ENCODE assay signal across 8 mouse cellular contexts in genomic region chr3:121813834-121814233, GRCm38 (mm10). TPM values are rescaled to one million over a fixed set of nuclear protein-coding genes. Genes with fewer than 3 reads are reported as not detected.
DNase-seq lines count a peak whose midpoint lies in the region; ATAC-seq and TF ChIP-seq lines count a peak whose summit lies in the region.

No protein-coding gene starts in this region.

- 65% methylated on average over 5 of the region's 5 CpGs for WGBS in kidney, embryonic 16.5 days
- WGBS in embryonic facial prominence, embryonic 10.5 days = 77% methylated on average over 5 of the region's 5 CpGs
- WGBS in intestine, embryonic 14.5 days = 59% methylated on average over 5 of the region's 5 CpGs
- WGBS in midbrain, postnatal 0 days = 67% methylated on average over 5 of the region's 5 CpGs

- H3K36me3 ChIP-seq in kidney, embryonic 16.5 days (ENCODE audit: insufficient read depth, low read length) = no peaks in the 10 kb centered on the region
- no peaks in the 10 kb centered on the region for H3K36me3 ChIP-seq in embryonic facial prominence, embryonic 10.5 days (replicated peaks)
- no peaks in the 10 kb centered on the region for H3K36me3 ChIP-seq in intestine, embryonic 14.5 days (ENCODE audit: control insufficient read depth, insufficient read depth, low read length)
- no peaks in the 10 kb centered on the region for H3K36me3 ChIP-seq in midbrain, postnatal 0 days (ENCODE audit: insufficient read depth, low read length)

- H3K27me3 ChIP-seq in kidney, embryonic 16.5 days (ENCODE audit: insufficient read depth, low read length) = no peaks in the 10 kb centered on the region
- no peaks in the 10 kb centered on the region for H3K27me3 ChIP-seq in embryonic facial prominence, embryonic 10.5 days (replicated peaks; ENCODE audit: low read depth, poor library complexity, severe bottlenecking)
- H3K27me3 ChIP-seq in intestine, embryonic 14.5 days (replicated peaks; ENCODE audit: control insufficient read depth, insufficient read depth, low read length) = no peaks in the 10 kb centered on the region
- no peaks in the 10 kb centered on the region for H3K27me3 ChIP-seq in midbrain, postnatal 0 days (ENCODE audit: insufficient read depth, low read length)

- no peak overlapping the region; the same call in 1 of the 2 replicates for H3K27ac ChIP-seq in kidney, embryonic 16.5 days (ENCODE audit: low read length)
- no peak overlapping the region for H3K27ac ChIP-seq in embryonic facial prominence, embryonic 10.5 days (replicated peaks)
- H3K27ac ChIP-seq in intestine, embryonic 14.5 days (ENCODE audit: low read depth) = no peak overlapping the region
- no peak overlapping the region for H3K27ac ChIP-seq in midbrain, postnatal 0 days (ENCODE audit: low read depth, low read length)

- H3K9me3 ChIP-seq in kidney, embryonic 16.5 days (ENCODE audit: low read length) = no peaks in the 10 kb centered on the region
- no peaks in the 10 kb centered on the region for H3K9me3 ChIP-seq in embryonic facial prominence, embryonic 10.5 days
- no peaks in the 10 kb centered on the region for H3K9me3 ChIP-seq in intestine, embryonic 14.5 days (ENCODE audit: control insufficient read depth, low read length)
- no peaks in the 10 kb centered on the region for H3K9me3 ChIP-seq in midbrain, postnatal 0 days (ENCODE audit: low read length)

- ATAC-seq in kidney, embryonic 16.5 days (ENCODE audit: low FRiP score, low TSS enrichment) = no peak
- no peak for ATAC-seq in intestine, embryonic 14.5 days (replicated peaks; ENCODE audit: low FRiP score, low TSS enrichment, low read depth)
- ATAC-seq in midbrain, postnatal 0 days (ENCODE audit: low FRiP score) = no peak
- ATAC-seq in megakaryocyte-erythroid progenitor cell, adult 5-6 weeks (replicated peaks; ENCODE audit: low FRiP score, low TSS enrichment, poor library complexity, severe bottlenecking) = no peak
- no peak for ATAC-seq in granulocyte monocyte progenitor cell, adult 5-6 weeks (replicated peaks; ENCODE audit: poor library complexity, severe bottlenecking)

- DNase-seq in kidney, postnatal 36 days = no peak
- DNase-seq in embryonic facial prominence, embryonic 10.5 days (ENCODE audit: low spot score) = no peak
- no peak for DNase-seq in intestine, embryonic 14.5 days (ENCODE audit: low spot score)
- no peak for DNase-seq in midbrain, postnatal 0 days (ENCODE audit: low spot score)
- DNase-seq in cerebellum, adult 11-12 months = no peak

- peak overlapping the region; percentile 94 for H3K4me3 ChIP-seq in kidney, embryonic 16.5 days (ENCODE audit: low read length)
- peak overlapping the region; percentile 92 for H3K4me3 ChIP-seq in embryonic facial prominence, embryonic 10.5 days
- peak overlapping the region; percentile 92 for H3K4me3 ChIP-seq in intestine, embryonic 14.5 days (ENCODE audit: low read depth, low read length)
- peak overlapping the region; percentile 73 for H3K4me3 ChIP-seq in midbrain, postnatal 0 days (ENCODE audit: low read depth, low read length)

- peaks cover 17% of the 10 kb centered on the region for H3K4me1 ChIP-seq in kidney, embryonic 16.5 days (ENCODE audit: insufficient read depth, low read length)
- H3K4me1 ChIP-seq in embryonic facial prominence, embryonic 10.5 days = peaks cover 29% of the 10 kb centered on the region
- H3K4me1 ChIP-seq in intestine, embryonic 14.5 days (replicated peaks; ENCODE audit: control insufficient read depth, insufficient read depth, low read length) = peaks cover 20% of the 10 kb centered on the region
- 0 out of 2 replicates have a peak, but pooled peaks cover 5% of the 10 kb centered on the region for H3K4me1 ChIP-seq in midbrain, postnatal 0 days (ENCODE audit: insufficient read depth, low read length)

- H3K4me2 ChIP-seq in kidney, embryonic 16.5 days (replicated peaks; ENCODE audit: low read depth, low read length) = peak overlapping the region; percentile 74
- H3K4me2 ChIP-seq in intestine, embryonic 14.5 days (ENCODE audit: low read length) = peak overlapping the region; percentile 70
- peak overlapping the region; percentile 60 for H3K4me2 ChIP-seq in midbrain, postnatal 0 days (ENCODE audit: low read depth, low read length, poor library complexity, severe bottlenecking)

- no peak for TF ChIP-seq CTCF in midbrain, postnatal 0 days (IDR thresholded peaks at IDR 0.05)

- H3K9ac ChIP-seq in kidney, embryonic 16.5 days (replicated peaks; ENCODE audit: low read length) = peak overlapping the region; percentile 96; the same call in 1 of the 2 replicates
- H3K9ac ChIP-seq in intestine, embryonic 14.5 days (ENCODE audit: low read length) = peak overlapping the region; percentile 90
- H3K9ac ChIP-seq in midbrain, postnatal 0 days (replicated peaks; ENCODE audit: low read length, poor library complexity, severe bottlenecking) = no peak overlapping the region

RNA-seq across cellular contexts. Expression of gene Abcd3, which starts 1.3 kb away (rescaled TPM):
- polyA plus RNA-seq in kidney, embryonic 16.5 days (2015; fragmentation: Nextera tagmentation; extraction: Ambion mirVana) = 77.1 and 82.6 TPM in 2 replicates
- 40.1 and 44.0 TPM in 2 replicates for polyA plus RNA-seq in embryonic facial prominence, embryonic 10.5 days (2016; fragmentation: Nextera tagmentation; extraction: Ambion mirVana)
- 56.8 and 61.7 TPM in 2 replicates for polyA plus RNA-seq in intestine, embryonic 14.5 days (2014; fragmentation: Nextera tagmentation; extraction: Ambion mirVana)
- total RNA-seq in midbrain, postnatal 0 days (2014; rRNA removed) = 51.1 and 66.4 TPM in 2 replicates
- 76.1 and 77.5 TPM in 2 replicates for polyA plus RNA-seq in midbrain, postnatal 0 days (2015; fragmentation: Nextera tagmentation; extraction: Ambion mirVana)
- total RNA-seq in megakaryocyte-erythroid progenitor cell, adult 5-6 weeks (2014; fragmentation: Nextera tagmentation) = 21.1 and 29.6 TPM in 2 replicates
- total RNA-seq in megakaryocyte-erythroid progenitor cell, adult 5-6 weeks (2017) = 47.1 and 48.0 TPM in 2 replicates
- 30.1 and 30.9 TPM in 2 replicates for total RNA-seq in granulocyte monocyte progenitor cell, adult 5-6 weeks (2014; fragmentation: Nextera tagmentation)
- 31.8 and 38.6 TPM in 2 replicates for total RNA-seq in granulocyte monocyte progenitor cell, adult 5-6 weeks (2017)
